Mouse (Mus musculus): ENCODE results near the gene Cacna2d2.

Gene Cacna2d2

DNA sequence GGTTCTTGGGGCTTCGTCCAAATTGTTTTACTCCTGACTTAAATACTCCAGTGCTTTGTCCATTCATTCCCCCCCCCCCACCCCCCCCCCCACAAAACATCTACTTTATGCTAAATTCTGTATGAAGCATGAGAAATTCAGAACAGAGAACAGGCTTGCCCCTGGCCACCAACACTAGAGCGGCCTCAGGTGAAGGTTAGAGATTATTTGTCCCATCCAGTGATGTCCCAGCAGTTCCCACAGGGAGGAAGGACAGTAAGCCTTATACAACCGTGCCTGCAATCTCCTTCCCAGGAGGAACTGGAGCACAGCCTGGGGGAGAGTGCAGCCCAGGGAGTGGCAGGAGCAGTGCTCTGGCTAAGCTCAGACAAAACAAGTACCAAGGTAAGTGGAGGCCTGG, 179.2 kb downstream of the Cacna2d2 start, which contains the start of gene Naa80:
Gene Naa80, plus strand, starts transcription at position 301 of the 400 bp plus-strand sequence.
- no peak for DNase-seq (ENCODE audit: low read depth, low spot score)

Measured in c-Kit-negative CD71-positive TER-119-positive erythroid progenitor cells, embryonic 14.5 days (primary cell).